Mouse (Mus musculus) brown adipose tissue, adult 24 weeks (tissue): ENCODE measurements around the gene Vmn1r81. TPM values are rescaled to one million over a fixed set of nuclear protein-coding genes. Genes with fewer than 3 reads are reported as not detected.

Experiments
- H3K27ac ChIP-seq: fragments of 200-500 bp; replicated peaks from 2 replicates; pipeline ENCODE4 v1.5.1; 2012; ENCODE audit warnings: low read depth, mild to moderate bottlenecking, low read length
- H3K4me1 ChIP-seq: fragments of 200-500 bp; 2 replicates; pipeline ENCODE4 v1.6.1; 2012; ENCODE audit warnings: low read length, mixed read lengths; ENCODE audit not compliant: control insufficient read depth, insufficient read depth, insufficient read length
- H3K4me3 ChIP-seq: fragments of 200-500 bp; 2 replicates; pipeline ENCODE4 v1.5.1; 2012; ENCODE audit warnings: low read depth, mild to moderate bottlenecking, low read length, moderate library complexity; ENCODE audit not compliant: insufficient read depth
- polyA plus RNA-seq: library from polyadenylated mRNA; stranded (reverse); fragments of >200 nt; gene quantifications from 2 replicates; pipeline ENCODE4 v1.2.4, GENCODE M21; 2012; ENCODE audit not compliant: missing spikeins, insufficient read depth, insufficient read length

Vmn1r81 gene
- not detected in 2 replicates for polyA plus RNA-seq

DNA sequence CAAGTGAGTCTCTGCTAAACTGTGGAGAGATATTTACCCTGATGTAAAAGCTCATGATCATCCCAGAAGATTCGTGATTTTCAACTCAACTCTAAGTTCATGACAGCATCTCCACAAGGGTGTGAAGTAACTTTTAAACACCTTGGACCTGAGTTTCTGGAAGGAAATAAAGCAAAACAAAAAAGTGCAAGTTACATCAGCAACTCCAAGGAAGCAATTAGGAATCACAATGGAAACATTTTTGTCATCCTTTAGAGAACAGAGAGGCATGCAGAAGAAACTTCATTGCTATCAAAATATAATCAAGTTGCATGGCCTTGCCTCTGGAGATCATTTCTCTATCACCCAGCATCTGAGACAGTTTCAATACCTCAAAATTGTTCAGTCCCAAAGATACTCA, at the start of gene Vmn1r81:
Vmn1r81 (minus strand) TSS at position 101 of the 400 bp plus-strand sequence.
- H3K4me3 ChIP-seq, result no peak within 1 kb of the TSS
- H3K27ac ChIP-seq, result no peak within 1 kb of the TSS
- H3K4me1 ChIP-seq, result no peaks in the 10 kb centered on the region

DNA sequence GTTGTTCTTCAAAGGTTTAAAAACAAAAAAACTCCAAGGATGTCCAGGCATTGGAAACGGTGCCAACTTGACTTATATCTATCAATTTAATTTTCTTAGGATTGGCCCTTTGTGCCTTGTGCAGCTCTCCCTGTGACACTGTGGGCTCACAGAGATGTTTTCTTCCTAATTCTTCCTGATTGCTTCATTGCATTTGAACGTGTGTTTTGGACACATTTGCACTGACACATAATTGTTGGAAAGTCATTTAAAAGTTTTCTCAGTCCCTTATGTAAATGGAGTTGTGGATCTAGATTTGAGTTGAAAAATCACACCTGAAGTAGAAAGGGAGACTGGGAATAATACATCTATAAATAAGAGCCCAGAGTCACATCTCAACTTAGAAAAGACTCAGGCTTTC, 32.1 kb upstream of the Vmn1r81 start, which contains the start of gene Vmn1r82:
Vmn1r82 (plus strand) TSS at position 301 of the 400 bp plus-strand sequence.
- H3K4me3 ChIP-seq, result no peak within 1 kb of the TSS
- H3K4me1 ChIP-seq, result no peaks in the 10 kb centered on the region
- H3K27ac ChIP-seq, result no peak within 1 kb of the TSS

DNA sequence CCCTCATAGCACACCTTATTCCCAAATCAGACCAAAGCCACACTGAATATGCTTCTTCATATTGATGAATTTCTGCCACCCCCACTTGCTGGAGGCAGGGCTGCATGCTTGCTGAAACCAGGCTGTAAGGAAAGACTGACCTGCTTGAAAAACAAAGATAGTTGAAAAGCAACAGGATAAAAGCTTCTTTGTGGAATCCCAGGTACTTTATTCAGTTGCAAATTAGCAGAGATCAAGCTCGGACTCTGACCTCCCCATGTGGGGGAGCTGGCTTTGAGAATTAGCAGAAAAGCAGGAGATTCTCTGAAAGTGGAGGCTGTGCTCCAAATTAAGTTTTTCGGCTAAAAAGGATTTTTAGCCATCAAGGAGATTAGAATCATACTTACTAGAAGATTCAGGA, 63.9 kb downstream of the Vmn1r81 start:
- Histone ChIP-seq H3K27ac (no peak overlapping the region), H3K4me3 (no peak overlapping the region), H3K4me1 (no peaks in the 10 kb centered on the region)

Other genes starting within 250 kb of the Vmn1r81 start
- not detected in 2 replicates for gene Vmn1r77, start 231.5 kb downstream of the Vmn1r81 start, polyA plus RNA-seq
- not detected in 2 replicates for gene Vmn1r78, start 118.0 kb downstream of the Vmn1r81 start, polyA plus RNA-seq
- not detected in 2 replicates for gene Vmn1r79, start 97.0 kb downstream of the Vmn1r81 start, polyA plus RNA-seq
- not detected in 2 replicates for gene Vmn1r80, start 79.0 kb downstream of the Vmn1r81 start, polyA plus RNA-seq
- gene Vmn1r82, start 32.2 kb upstream of the Vmn1r81 start, polyA plus RNA-seq, result not detected in 2 replicates
- gene Vmn1r83, start 61.2 kb upstream of the Vmn1r81 start, polyA plus RNA-seq, result not detected in 2 replicates
- gene Vmn1r84, start 101.0 kb upstream of the Vmn1r81 start, polyA plus RNA-seq, result not detected in 2 replicates
- 0.91 TPM in 1 of 2 replicates, not detected in the other for gene Zfp551, start 154.5 kb upstream of the Vmn1r81 start, polyA plus RNA-seq
- gene Zfp606, start 210.0 kb upstream of the Vmn1r81 start, polyA plus RNA-seq, result 2.8 and 4.4 TPM in 2 replicates
- gene 2900092C05Rik, start 244.2 kb upstream of the Vmn1r81 start, polyA plus RNA-seq, result not detected in 2 replicates